Mouse (Mus musculus): ENCODE results near the gene ccdc198. TPM values are rescaled to one million over a fixed set of nuclear protein-coding genes. Genes with fewer than 3 reads are reported as not detected.

Gene ccdc198
- polyA plus RNA-seq, 1 experiment from 2014 or later, result 101 TPM

Other genes with a start within 250 kb of the ccdc198 start
- 26.5 and 28.7 TPM in 2 replicates for gene Ap5m1, start 179.4 kb downstream of the ccdc198 start, polyA plus RNA-seq (2015; fragmentation: Nextera tagmentation; extraction: Ambion mirVana)
- 40.4 and 42.5 TPM in 2 replicates for gene Exoc5, start 178.8 kb downstream of the ccdc198 start, polyA plus RNA-seq (2015; fragmentation: Nextera tagmentation; extraction: Ambion mirVana)
- 7.3 and 7.4 TPM in 2 replicates for gene Naa30, start 73.2 kb downstream of the ccdc198 start, polyA plus RNA-seq (2015; fragmentation: Nextera tagmentation; extraction: Ambion mirVana)

All from kidney, embryonic 16.5 days (tissue).